Mouse (Mus musculus) heart, adult 11 months (tissue): ENCODE results near the gene Ranbp3l.
"Not testable (repeated sequence)": the region's sequence is repeated elsewhere in the genome, so short reads cannot be mapped to it uniquely, and the experiment has no call there.

Source experiments
- DNase-seq: peaks from one replicate; pipeline ENCODE4 v3.0.0; 2022

The Ranbp3l gene

GRCm38 (mm10) chr15:8967573-8968228, at the start of gene Ranbp3l:
Gene Ranbp3l (plus strand): TSS chr15:8967949.
- DNase-seq: peak; percentile 84

GRCm38 (mm10) chr15:8930061-8930460, 37.7 kb upstream of the Ranbp3l start:
- peak; percentile 62 for DNase-seq

GRCm38 (mm10) chr15:8936911-8937310, 30.8 kb upstream of the Ranbp3l start:
- DNase-seq: peak; percentile 35

GRCm38 (mm10) chr15:8940861-8941260, 26.9 kb upstream of the Ranbp3l start:
- DNase-seq: no peak

GRCm38 (mm10) chr15:8950856-8951255, 16.9 kb upstream of the Ranbp3l start:
- DNase-seq: peak; percentile 13

GRCm38 (mm10) chr15:8963323-8963722, 4.4 kb upstream of the Ranbp3l start:
- peak; percentile 58 for DNase-seq

- DNase-seq: peak; percentile 70
Observed at GRCm38 (mm10) chr15:8968229-8968595, 463 bp downstream of the Ranbp3l start.

- DNase-seq: peak; percentile 42
Observed at GRCm38 (mm10) chr15:8969061-8969635, 1.4 kb downstream of the Ranbp3l start.

GRCm38 (mm10) chr15:8991211-8991610, 23.5 kb downstream of the Ranbp3l start:
- no peak for DNase-seq

- DNase-seq: no peak
Observed at GRCm38 (mm10) chr15:8991859-8992838, 24.4 kb downstream of the Ranbp3l start.

- DNase-seq: no peak
Observed at GRCm38 (mm10) chr15:8994608-8995277, 27.0 kb downstream of the Ranbp3l start.

- DNase-seq: no peak
Observed at GRCm38 (mm10) chr15:8995490-8995889, 27.7 kb downstream of the Ranbp3l start.

GRCm38 (mm10) chr15:9002762-9003161, 35.0 kb downstream of the Ranbp3l start:
- no peak for DNase-seq

GRCm38 (mm10) chr15:9009196-9009595, 41.4 kb downstream of the Ranbp3l start:
- no peak for DNase-seq

- no peak for DNase-seq
Observed at GRCm38 (mm10) chr15:9014541-9014940, 46.8 kb downstream of the Ranbp3l start.

- DNase-seq: not testable (repeated sequence)
Observed at GRCm38 (mm10) chr15:9015496-9015895, 47.7 kb downstream of the Ranbp3l start.

GRCm38 (mm10) chr15:9055704-9056103, 88.0 kb downstream of the Ranbp3l start:
- DNase-seq: no peak

- no peak for DNase-seq
Observed at GRCm38 (mm10) chr15:9059856-9060255, 92.1 kb downstream of the Ranbp3l start.

GRCm38 (mm10) chr15:9061150-9061882, 93.6 kb downstream of the Ranbp3l start:
- DNase-seq: no peak

- DNase-seq: no peak
Observed at GRCm38 (mm10) chr15:9068881-9069280, 101.1 kb downstream of the Ranbp3l start.

GRCm38 (mm10) chr15:9070353-9070752, 102.6 kb downstream of the Ranbp3l start:
- no peak for DNase-seq

- peak; percentile 100 for DNase-seq
Observed at GRCm38 (mm10) chr15:9070912-9071555, 103.3 kb downstream of the Ranbp3l start, which contains the start of gene Nadk2. Gene Nadk2 (plus strand): TSS chr15:9071260.
